Mouse (Mus musculus) spleen, postnatal 4 days (tissue): ENCODE measurements around the gene 5730522E02Rik.

Experiments used
- DNase-seq, 2 experiments: peaks; one replicate each; pipeline ENCODE4 v3.0.0; 2022; ENCODE audit warnings: low spot score in 2 of 2

Gene 5730522E02Rik

DNA sequence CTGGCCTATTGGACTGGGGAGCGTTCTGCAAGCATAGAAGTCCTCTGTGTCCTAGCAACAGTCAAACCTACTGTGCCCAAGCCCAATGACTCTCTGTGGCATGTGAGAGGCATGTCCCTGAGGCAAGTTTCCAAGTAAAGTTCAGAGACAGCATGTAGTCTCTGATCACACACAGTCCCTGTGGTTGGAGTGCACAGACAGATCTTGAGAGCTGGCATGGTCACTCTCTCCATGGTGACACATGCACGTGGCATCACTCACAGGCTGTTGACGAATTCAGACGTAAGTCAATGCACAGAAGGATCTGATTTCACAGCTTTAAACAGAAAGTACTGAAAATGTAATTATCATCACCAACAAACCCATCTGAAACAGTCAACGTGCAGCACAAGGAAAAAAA lies 210.8 kb downstream of the 5730522E02Rik start:
- DNase-seq = no peak

DNA sequence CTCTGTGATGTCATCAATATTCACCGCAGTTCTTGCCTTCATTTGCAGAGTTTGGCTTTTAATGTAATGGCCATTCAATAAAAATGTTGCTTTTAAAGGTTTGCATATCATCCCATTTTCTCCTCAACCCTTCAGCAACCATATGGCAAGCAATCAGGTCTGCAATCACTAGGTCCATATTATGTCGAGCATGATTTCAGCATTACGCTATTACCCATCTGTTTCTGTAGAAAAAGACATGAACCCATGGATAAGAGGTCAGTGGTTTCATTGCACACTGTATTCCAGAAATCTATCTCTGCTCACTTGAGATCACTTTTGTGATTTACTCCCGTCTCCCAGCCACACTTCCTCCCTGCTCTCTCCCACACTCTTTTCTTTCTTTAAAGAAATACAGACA lies 213.1 kb downstream of the 5730522E02Rik start:
- no peak for DNase-seq

DNA sequence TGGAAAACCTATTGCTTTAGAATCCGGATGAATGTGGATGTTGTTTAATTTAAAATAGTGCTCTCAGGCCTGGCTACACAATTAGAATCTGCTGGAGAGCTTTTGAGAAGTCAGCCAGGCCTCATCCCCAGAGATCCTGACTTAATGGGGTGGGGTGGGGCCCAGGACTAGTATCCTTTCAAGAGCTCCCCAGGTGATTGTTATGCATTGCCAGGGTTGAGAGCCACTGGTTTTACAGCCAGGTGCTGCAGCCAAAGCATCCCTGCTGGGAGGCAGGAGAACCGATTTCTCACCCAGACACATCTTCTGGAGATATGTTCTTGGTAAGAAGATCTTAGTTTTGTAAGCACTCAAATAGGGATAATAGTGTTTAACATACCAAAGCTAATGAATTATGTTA lies 216.4 kb downstream of the 5730522E02Rik start:
- no peak for DNase-seq

DNA sequence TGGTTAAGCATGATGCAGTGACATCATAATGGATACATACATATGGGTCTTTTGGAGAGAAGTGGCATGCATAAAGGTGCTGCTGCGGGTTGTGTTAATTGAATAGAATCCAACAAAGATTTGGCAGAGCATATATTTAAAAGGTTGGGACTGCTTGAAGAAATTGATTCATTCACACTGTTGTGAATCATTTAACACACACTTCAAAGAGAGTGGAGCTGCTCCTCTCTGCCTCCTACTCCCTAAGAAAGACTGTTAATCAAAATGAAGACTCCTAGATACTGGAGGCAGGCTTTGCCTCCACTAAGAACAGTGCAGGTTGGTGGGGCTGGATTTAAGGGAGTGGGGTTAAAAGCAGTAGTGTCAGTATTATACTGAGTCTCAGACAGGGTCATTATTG lies 218.3 kb downstream of the 5730522E02Rik start:
- no peak for DNase-seq

DNA sequence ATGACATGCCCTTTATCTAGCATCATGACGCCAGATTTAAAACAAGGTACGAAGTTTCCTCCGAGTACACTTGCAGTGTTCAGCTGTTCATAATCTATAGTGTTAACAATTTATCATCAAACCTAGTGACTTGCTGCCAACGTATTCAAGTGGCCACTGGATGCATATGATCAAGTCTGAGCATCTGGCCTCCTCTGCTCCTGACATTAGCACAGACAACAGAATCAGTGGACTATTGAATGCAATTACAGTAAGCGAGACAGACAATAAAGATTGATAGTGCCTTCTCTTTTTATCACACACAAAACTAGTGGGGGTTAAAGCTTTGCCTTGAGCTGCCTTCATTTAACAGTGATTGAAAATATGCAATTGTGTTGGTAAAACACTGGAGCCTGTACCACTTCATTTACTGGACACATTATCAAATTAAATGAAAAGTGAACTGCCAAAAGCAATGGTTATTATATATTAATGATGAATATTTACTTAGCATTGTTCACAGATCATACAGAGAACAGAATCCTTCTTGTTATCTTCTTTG lies 231.8 kb downstream of the 5730522E02Rik start:
- no peak for DNase-seq

DNA sequence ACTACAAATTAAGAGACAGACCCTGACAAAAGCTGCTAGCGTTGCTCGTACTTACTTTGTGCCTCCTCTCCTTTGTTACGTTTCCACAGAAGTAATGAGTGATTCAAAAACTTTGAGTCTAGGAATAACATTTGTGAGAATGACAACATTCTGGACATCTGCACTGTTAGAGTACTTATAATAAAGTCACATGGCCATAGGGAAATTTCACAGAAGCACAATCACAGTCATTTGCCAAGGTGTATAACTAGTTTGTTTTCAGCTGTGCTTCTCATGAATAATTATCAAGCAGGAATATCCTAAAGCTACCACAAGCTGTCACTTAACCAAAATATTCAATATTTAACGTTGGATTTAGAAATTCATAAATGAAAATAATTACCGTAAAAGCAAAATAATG lies 269.1 kb downstream of the 5730522E02Rik start:
- no peak for DNase-seq

DNA sequence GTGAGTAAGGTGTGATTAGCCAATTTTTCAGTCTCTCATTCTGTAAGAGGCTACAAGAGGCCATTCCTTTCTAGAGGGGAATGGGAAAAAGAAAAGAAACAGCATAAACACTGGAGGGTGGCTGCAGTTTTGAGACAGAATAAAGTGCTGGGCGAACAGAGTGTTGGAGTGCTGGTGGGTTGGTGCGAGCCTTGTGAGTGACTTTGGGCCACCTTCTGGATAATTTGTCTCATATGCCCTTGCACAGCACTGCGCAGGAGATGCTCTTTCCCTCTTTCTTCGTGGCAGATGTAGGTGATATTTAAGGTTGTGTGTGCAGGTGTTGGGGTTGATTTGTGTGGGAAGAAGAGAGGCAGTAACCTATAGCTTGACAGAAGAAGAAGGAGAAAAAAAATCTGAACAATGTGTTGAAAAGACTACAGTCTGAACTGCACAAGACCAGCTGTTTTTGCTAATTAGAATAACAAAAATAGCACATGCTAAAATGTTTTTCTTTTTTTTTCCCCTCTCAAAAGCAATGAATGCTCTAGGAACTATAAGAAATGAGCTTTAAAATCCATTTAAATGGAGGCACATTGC lies 269.8 kb downstream of the 5730522E02Rik start:
- no peak for DNase-seq

DNA sequence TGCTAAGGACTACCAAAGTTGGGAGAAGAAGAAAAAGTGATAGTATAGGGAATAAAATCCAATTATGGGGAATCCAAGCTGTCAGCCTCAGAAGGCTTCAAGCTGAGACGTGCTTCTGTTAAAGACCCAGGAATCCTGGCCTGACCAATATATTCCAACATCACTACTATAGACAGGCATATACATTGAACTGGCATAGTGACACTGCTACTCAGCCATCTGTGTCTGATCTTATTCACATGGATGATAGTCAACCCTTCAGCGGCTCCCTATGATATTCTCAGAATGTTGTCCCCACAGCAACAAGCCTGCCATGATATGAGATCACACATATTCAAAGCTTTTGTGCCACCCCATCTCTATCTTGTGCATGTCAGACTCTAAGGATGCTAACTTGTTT lies 284.3 kb downstream of the 5730522E02Rik start:
- DNase-seq = no peak

DNA sequence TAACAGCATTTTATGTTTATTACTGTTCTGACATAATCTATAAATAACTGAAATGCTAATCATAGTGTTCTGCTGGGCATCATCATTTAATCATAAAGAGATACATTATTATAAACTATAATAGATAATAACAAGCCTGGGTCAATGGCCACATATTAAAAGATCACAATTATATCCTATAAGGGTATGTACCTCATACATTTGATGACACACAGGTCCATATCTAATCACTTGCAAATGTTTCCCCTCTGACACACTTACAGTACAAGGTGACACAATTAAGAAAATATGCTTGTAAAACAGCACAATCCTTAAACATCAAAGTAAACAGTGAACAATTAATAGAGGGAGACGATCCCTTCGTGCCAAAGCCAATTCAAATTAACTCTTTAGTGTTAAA lies 308.2 kb downstream of the 5730522E02Rik start:
- DNase-seq = no peak

DNA sequence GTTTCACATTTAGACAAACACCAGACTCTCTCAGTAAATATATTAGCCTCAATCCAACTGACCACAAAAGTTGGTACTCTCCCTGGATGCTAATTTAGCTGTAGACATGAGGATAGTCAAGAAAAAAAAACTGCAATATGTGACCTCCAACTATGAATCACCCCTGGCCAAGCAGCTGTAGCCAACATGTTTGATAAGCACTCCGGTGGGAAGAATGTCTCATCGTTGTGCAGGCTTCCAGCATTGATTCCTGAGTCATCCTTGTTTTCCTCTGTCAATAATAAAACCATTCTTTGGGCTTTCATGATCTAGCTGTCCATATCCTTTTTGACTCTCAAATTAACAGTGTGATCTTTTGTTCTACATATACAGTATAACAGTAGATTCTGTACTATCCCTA lies 308.9 kb downstream of the 5730522E02Rik start:
- DNase-seq = no peak

DNA sequence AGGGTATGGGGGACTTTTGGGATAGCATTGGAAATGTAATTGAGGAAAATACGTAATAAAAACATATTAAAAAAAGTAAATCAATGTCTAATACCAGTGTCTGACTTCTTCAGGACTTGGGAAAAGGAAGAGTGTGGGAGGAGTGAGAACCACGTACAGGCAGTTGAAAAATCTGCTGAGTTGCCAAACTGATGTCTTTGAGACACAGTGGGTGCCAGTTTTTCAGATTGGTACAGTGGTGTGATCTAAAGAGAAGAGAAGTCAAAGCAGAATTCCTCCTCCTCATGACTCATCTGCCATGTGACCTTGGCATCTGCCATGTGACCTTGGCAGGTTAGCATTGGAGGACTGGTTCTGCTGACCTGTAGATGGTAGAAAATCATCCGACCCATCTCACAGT lies 316.7 kb downstream of the 5730522E02Rik start:
- no peak for DNase-seq

DNA sequence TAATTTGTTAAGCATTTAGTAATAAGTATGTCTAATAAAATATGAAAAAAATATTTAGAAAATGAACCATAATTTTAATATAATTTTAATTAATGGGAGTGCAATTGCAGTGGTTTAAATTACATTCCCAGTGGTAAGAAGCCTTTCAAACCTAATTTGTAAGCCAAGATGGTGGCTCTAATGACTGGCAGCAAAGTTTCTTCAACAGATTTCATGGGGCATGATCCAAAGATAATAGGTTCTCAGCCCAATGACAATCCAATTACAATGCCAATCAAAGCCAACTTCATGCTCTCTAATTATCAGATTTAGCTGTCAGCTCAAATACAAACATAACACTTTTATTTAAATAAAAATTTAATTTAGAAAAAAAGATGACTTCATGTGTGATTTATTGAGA lies 337.6 kb downstream of the 5730522E02Rik start:
- no peak for DNase-seq

DNA sequence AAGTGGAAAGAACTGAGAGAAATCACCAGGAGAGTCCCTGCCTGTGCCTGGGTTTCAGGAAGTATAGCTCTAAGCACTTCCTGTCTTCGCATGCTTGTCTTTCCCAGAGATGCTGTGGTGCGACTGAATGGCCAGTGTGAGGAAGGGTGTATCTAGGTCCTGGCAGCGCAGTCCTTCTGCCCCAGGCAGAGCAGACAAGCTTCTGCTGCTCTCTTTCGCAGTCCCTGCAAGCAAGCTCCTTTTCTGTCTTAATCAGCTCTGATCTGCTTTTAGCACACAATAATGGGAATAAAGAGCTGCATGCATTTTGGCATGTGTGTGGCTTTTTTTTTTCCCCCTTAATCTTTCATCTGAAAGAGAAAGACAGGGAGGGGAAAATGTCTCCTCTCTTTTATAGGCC lies 338.2 kb downstream of the 5730522E02Rik start:
- no peak for DNase-seq

DNA sequence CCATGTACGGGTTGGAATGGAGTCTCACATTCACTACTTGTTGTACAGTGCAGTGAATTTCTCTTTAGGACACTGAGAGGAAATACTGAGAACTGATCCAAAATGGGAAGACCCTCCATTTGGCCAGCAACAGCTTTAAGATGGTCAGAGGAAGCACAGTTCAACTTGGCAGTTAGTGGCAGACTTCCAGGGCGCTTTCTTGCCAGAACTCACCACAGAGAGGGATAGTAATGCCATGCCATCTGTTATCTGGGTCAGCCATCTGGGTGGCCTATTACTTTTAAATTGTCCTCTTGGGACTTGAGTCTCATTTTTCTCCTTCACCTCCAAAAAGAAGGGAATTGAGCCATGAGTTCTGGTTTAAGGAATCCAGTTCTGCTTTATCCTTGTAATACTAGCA lies 344.3 kb downstream of the 5730522E02Rik start:
- no peak for DNase-seq

DNA sequence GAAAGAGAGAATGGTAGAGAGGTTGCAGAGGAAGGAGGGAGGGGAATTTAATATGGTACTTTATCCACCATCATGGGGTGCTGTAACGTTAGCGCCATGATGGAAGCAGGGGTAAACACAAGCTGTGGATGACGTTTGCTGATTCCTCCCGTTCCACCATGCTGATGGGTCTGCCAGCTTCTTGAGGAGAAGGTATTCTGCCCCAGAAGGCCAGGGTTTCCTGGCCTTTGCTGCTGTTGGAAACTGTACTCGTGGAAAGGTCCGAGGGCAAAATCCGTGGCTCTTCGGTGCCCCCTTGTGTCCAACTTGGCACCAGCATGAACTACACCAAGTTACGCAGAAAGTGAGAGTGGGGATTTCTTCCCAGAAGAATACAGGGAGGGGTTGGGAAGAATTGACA lies 347.9 kb downstream of the 5730522E02Rik start:
- peak; percentile 21 to 78 for DNase-seq

DNA sequence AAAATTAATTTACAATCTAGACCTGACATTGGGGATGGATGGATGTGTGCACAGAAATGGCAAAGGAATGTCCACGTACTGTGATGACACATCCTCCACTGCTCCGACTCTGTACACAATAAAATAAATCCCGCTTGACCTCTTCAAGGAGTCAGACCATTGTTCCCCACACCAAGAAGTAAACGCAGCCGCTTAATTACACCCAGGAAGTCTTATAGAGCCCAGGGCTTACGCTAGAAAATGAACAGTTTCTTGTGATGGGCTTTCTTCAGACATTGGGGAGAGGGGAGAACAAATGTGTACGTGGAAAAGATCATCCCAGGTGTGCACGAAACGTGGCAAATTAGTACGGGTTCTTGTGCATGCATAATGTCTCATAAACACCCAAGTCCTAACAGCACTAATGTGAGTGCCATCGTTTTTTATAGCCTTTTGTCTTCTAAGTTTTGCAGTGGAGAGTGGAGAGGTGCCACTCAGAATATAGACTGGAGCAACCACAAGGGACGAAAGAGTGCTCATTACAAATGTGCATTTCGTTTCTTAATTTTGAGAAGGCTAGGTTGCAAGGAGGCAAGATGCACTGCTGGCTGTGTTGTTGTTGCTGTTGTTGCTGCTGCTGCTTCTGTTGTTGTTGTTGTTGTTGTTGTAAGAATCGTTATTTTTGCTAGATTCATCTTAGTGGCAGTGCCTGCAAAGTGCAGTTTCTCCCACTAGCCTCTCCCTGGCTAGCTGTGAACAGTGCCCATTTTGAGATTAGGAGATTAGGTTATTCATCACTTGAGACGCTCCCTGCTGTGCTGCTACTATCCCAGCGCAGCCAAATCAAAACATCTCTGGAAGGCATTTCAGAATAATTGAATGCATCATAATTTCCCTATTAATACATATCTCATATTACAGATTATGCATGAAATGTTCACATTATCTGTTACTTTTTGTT lies 353.7 kb downstream of the 5730522E02Rik start:
- no peak for DNase-seq

DNA sequence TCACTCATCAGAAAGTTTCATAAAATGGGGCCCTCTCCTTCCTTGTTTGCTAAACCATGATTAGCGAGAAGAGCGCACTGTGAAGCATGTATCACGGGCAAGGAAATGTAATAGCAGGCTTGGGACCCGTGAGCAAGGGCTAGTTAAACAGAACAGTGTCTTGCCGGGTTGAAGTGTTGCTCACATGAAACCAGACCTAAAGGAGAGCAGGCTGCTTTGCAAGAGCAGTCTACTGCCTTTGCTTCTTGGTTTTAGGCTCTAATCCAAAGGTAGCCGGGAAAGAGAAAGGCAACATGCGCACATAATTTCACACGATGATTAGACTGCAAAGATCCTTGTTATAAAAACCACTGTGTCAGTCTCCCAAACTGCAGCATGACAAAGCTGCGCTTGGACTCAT lies 354.8 kb downstream of the 5730522E02Rik start:
- no peak for DNase-seq

DNA sequence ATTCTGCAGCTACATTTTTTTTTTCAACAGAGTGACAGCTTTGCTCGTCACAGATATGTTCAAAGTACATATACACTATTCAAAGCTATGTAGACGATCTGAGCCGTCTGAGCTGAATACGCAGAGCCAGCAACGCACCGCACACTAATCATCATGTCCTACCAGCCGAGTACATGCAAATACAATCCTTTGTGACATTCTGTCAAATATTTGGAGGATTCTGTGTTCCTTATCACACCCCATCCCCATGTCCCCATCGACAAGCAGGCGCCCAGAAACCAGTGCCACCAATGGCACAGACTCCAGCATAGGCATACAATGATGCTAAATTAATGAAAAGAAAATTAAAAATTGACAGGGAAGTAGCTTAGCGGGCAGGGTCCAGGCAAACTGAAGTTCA lies 356.3 kb downstream of the 5730522E02Rik start:
- DNase-seq = no peak

DNA sequence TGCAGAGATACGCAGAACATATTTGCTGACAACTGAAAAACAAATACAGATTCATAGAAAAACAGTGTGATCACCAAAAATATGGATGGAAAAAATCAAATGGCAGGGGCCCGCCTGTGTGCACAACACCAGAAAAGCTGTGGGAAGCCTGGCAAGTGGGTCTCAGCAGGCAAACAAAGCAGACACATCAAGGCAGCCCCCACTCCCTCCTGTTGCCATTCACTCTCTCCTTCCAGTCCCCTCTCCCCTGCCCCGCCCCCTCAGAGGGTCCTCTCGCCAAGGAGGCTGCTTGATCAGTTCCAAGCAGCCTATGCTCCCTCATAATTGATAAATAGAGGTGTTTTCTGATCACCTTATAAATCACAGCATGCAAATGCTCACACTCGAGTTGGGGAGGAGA lies 357.5 kb downstream of the 5730522E02Rik start:
- no peak for DNase-seq

DNA sequence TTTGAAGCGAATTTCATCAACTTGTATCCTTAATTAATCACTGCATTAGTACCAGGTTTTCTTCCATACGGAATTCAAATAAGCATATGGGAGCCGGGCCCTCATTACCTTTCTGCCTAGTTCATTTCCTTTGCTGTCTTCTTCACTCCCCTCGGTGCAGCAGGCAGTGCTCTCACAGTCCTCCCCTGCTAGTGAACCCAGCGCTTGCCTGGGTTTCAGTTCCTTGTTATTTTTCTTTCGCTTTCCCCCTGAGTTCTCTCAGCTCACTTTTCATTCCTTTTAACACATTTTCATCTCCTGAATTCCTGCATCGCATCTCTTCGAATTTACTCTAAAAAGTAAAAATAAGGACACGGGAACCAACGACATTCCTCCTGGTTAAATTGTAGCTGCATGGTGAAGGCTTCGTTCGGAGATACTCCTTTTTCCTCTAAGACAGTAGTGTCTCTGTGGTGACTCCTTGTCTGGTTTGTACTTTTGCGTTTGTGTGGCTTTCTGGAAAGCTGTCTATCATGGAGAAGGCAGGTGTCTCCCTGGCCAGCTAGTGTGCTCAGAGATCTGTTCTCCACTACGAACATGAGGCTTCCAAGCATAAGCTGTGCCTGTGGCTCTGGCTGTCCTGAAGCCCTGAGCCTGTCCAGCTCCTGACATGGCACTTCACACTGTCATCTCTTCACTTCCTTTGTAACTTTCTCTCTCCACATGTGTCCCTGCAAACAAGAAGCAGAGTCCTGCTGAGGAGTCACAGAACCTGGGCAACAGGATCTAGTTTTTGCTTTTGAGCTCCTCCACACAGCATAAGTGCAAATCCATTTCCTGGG lies 361.5 kb downstream of the 5730522E02Rik start:
- no peak for DNase-seq

DNA sequence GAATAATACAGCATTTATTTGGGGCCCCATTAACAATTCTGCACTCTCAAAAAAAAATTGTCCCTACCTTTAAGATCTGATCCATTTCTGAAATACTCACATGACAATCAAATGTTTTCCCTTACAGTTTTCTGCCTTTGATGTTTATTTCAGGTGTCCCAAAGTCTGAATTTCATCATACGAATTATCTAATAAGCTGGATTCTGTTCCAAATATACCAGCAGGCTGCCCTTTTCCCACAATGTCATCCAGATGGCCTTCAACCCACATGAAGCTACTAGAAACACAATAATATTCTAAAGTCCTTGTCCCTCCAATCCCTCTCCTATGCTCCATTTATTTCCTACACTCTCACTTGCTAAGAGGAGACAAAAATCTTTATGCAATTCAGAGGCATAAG lies 372.1 kb downstream of the 5730522E02Rik start:
- DNase-seq = no peak

DNA sequence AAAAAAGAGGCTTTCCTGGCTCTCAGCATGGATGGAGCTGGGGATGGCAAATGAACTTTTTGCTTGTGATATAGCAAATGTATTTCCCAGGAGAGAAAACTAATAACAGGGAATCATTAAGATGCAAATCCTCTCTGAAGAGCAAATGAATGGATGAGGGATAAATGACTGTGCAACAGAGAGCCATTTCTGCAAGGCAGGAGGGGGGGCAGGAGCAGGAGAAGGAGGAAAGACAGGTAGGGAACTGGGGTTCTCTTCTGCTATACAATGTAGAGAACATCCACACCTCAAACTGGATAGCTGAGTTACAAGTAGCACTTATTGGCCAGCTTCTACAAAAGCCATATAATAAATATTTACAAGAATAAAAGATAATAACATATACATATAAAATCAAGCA lies 390.8 kb downstream of the 5730522E02Rik start:
- DNase-seq = no peak
